Mouse (Mus musculus) hindbrain, embryonic 15.5 days (tissue): ENCODE results near the gene Atp6v1g1. TPM values are rescaled to one million over a fixed set of nuclear protein-coding genes. Genes with fewer than 3 reads are reported as not detected.

Experiments used
- ATAC-seq: fragments of 200-750 bp; cut with Nextera tagmentation; 2 replicates; pipeline ENCODE4 v1.8.0; 2017; ENCODE audit warnings: low read depth, moderate number of reproducible peaks, moderate TSS enrichment; ENCODE audit not compliant: low FRiP score
- H3K27ac ChIP-seq: fragments of 300-500 bp; sonication (generic); replicated peaks from 2 replicates; pipeline ENCODE4 v1.5.1; 2015; ENCODE audit warnings: mild to moderate bottlenecking, inconsistent platforms
- H3K27me3 ChIP-seq: fragments of 300-500 bp; sonication (generic); 2 replicates; pipeline ENCODE4 v1.6.1; 2015; ENCODE audit warnings: control low read depth, inconsistent platforms
- H3K36me3 ChIP-seq: fragments of 300-500 bp; sonication (generic); 2 replicates; pipeline ENCODE4 v1.6.1; 2015; ENCODE audit warnings: control low read depth, inconsistent platforms
- H3K4me1 ChIP-seq: fragments of 300-500 bp; sonication (generic); replicated peaks from 2 replicates; pipeline ENCODE4 v1.6.1; 2015; ENCODE audit warnings: control low read depth, inconsistent platforms
- H3K4me2 ChIP-seq: fragments of 300-500 bp; sonication (generic); 2 replicates; pipeline ENCODE4 v1.6.1; 2015; ENCODE audit warnings: moderate library complexity, mild to moderate bottlenecking, inconsistent platforms
- H3K4me3 ChIP-seq: fragments of 300-500 bp; sonication (generic); 2 replicates; pipeline ENCODE4 v1.5.1; 2015; ENCODE audit warnings: mild to moderate bottlenecking, inconsistent platforms
- H3K9ac ChIP-seq: fragments of 300-500 bp; sonication (generic); 2 replicates; pipeline ENCODE4 v1.6.1; 2015; ENCODE audit warnings: inconsistent platforms
- H3K9me3 ChIP-seq: fragments of 300-500 bp; sonication (generic); 2 replicates; pipeline ENCODE4 v1.6.1; 2016; ENCODE audit warnings: control low read depth, inconsistent platforms
- WGBS: fragments of 180-500 bp; shearing (Covaris S2); methylation state at CpG from one replicate; pipeline ENCODE4 v1.1.7; 2015; 5-methylcytosine and 5-hydroxymethylcytosine counted together
- polyA plus RNA-seq: library from polyadenylated mRNA; unstranded; fragments of >200 nt; fragmentation: Nextera tagmentation; extraction: Ambion mirVana; gene quantifications from 2 replicates; pipeline ENCODE4 v1.2.1, GENCODE M21; 2015

The Atp6v1g1 gene
- polyA plus RNA-seq, 1 experiment from 2014 or later, result 392 TPM

DNA sequence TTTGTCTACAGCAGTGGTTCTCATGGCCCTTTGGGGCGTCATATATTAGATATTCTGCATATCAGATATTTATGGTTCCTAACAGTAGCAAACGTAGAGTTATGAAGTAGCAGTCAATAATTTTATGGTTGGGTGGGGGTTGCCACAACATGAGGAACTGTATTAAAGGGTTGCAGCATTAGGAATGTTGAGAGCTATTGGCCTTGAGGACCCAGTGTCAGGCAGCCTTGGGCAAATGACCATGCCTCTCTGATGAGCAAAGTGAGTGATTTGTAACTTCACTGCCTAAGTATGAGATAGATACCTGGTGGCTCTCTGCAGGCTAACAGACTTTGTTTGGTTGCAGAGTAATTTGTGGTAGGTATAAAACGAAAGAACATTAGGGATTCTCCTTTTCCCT is 6.3 kb downstream of the Atp6v1g1 start:
- Histone ChIP-seq H3K4me1 (peaks cover 24% of the 10 kb centered on the region), H3K27me3 (no peaks in the 10 kb centered on the region), H3K4me2 (no peak overlapping the region), H3K4me3 (no peak overlapping the region), H3K36me3 (peaks cover 44% of the 10 kb centered on the region), H3K9me3 (no peaks in the 10 kb centered on the region), H3K9ac (no peak overlapping the region), H3K27ac (no peak overlapping the region)
- no peak for ATAC-seq
- 96% methylated on average over 3 of the region's 3 CpGs for WGBS

GRCm38 (mm10) chr4:63552865-63553264 is 8.3 kb downstream of the Atp6v1g1 start:
- Histone ChIP-seq H3K4me1 (peaks cover 14% of the 10 kb centered on the region), H3K9ac (no peak overlapping the region), H3K27ac (no peak overlapping the region), H3K9me3 (no peaks in the 10 kb centered on the region), H3K4me3 (no peak overlapping the region), H3K36me3 (peaks cover 44% of the 10 kb centered on the region), H3K27me3 (no peaks in the 10 kb centered on the region), H3K4me2 (no peak overlapping the region)
- ATAC-seq, result no peak
- WGBS, result 95% methylated on average over 1 of the region's 1 CpGs

- Histone ChIP-seq H3K4me2 (no peak overlapping the region), H3K4me3 (no peak overlapping the region), H3K9me3 (no peaks in the 10 kb centered on the region), H3K4me1 (peaks cover 17% of the 10 kb centered on the region), H3K9ac (no peak overlapping the region), H3K27me3 (no peaks in the 10 kb centered on the region), H3K27ac (no peak overlapping the region), H3K36me3 (peaks cover 41% of the 10 kb centered on the region)
- WGBS, result 26% methylated on average over 4 of the region's 4 CpGs
- ATAC-seq, result no peak
Measured at GRCm38 (mm10) chr4:63553789-63554576, 9.4 kb downstream of the Atp6v1g1 start.

- no peak overlapping the region for H3K9ac ChIP-seq
- WGBS, result 22% methylated on average over 3 of the region's 3 CpGs
- H3K4me3 ChIP-seq, result no peak overlapping the region
- H3K4me2 ChIP-seq, result no peak overlapping the region
- H3K36me3 ChIP-seq, result peaks cover 34% of the 10 kb centered on the region
- H3K27ac ChIP-seq, result no peak overlapping the region
- H3K4me1 ChIP-seq, result peaks cover 23% of the 10 kb centered on the region
- ATAC-seq, result no peak
- no peaks in the 10 kb centered on the region for H3K9me3 ChIP-seq
- H3K27me3 ChIP-seq, result no peaks in the 10 kb centered on the region
Measured at GRCm38 (mm10) chr4:63554616-63555015, 10.0 kb downstream of the Atp6v1g1 start.

- Histone ChIP-seq H3K9ac (no peak overlapping the region), H3K36me3 (peaks cover 33% of the 10 kb centered on the region), H3K9me3 (no peaks in the 10 kb centered on the region), H3K4me1 (peaks cover 26% of the 10 kb centered on the region), H3K27ac (no peak overlapping the region), H3K4me3 (no peak overlapping the region), H3K4me2 (no peak overlapping the region), H3K27me3 (no peaks in the 10 kb centered on the region)
- WGBS, result 91% methylated on average over 2 of the region's 2 CpGs
- ATAC-seq, result no peak
Measured at GRCm38 (mm10) chr4:63555111-63555510, 10.5 kb downstream of the Atp6v1g1 start.

GRCm38 (mm10) chr4:63556665-63557064 is 12.1 kb downstream of the Atp6v1g1 start:
- no peak for ATAC-seq
- peaks cover 21% of the 10 kb centered on the region for H3K36me3 ChIP-seq
- H3K9ac ChIP-seq, result no peak overlapping the region
- H3K27ac ChIP-seq, result no peak overlapping the region
- no peaks in the 10 kb centered on the region for H3K9me3 ChIP-seq
- 67% methylated on average over 5 of the region's 5 CpGs for WGBS
- H3K4me2 ChIP-seq, result no peak overlapping the region
- no peak overlapping the region for H3K4me3 ChIP-seq
- H3K27me3 ChIP-seq, result no peaks in the 10 kb centered on the region
- H3K4me1 ChIP-seq, result peaks cover 26% of the 10 kb centered on the region

- WGBS, result 26% methylated on average over 16 of the region's 16 CpGs
- no peak overlapping the region for H3K9ac ChIP-seq
Measured at GRCm38 (mm10) chr4:63557124-63558059, 12.8 kb downstream of the Atp6v1g1 start.

GRCm38 (mm10) chr4:63558407-63559081 is 14.0 kb downstream of the Atp6v1g1 start, which contains the start of gene Tmem268:
TSS of gene Tmem268 (plus strand) at chr4:63558781.
- Histone ChIP-seq H3K9ac (peak within 1 kb of the TSS; percentile 69), H3K27ac (peak within 1 kb of the TSS; percentile 58; the same call in 1 of the 2 replicates), H3K9me3 (no peaks in the 10 kb centered on the region), H3K36me3 (0 out of 2 replicates have a peak, but pooled peaks cover 6% of the 10 kb centered on the region), H3K4me3 (peak within 1 kb of the TSS; percentile 82), H3K4me2 (peak within 1 kb of the TSS; percentile 99), H3K27me3 (no peaks in the 10 kb centered on the region), H3K4me1 (peaks cover 26% of the 10 kb centered on the region)
- 0% methylated on average over 72 of the region's 81 CpGs for WGBS
- ATAC-seq, result peak; percentile 69

More at GRCm38 (mm10) chr4:63557124-63558059, 12.8 kb downstream of the Atp6v1g1 start:
- no peak overlapping the region for H3K4me3 ChIP-seq
- peak overlapping the region; percentile 99; the same call in 1 of the 2 replicates for H3K4me2 ChIP-seq
- no peaks in the 10 kb centered on the region for H3K27me3 ChIP-seq
- peaks cover 14% of the 10 kb centered on the region for H3K36me3 ChIP-seq
- no peak for ATAC-seq
- H3K9me3 ChIP-seq, result no peaks in the 10 kb centered on the region
- peaks cover 26% of the 10 kb centered on the region for H3K4me1 ChIP-seq
- H3K27ac ChIP-seq, result no peak overlapping the region

DNA sequence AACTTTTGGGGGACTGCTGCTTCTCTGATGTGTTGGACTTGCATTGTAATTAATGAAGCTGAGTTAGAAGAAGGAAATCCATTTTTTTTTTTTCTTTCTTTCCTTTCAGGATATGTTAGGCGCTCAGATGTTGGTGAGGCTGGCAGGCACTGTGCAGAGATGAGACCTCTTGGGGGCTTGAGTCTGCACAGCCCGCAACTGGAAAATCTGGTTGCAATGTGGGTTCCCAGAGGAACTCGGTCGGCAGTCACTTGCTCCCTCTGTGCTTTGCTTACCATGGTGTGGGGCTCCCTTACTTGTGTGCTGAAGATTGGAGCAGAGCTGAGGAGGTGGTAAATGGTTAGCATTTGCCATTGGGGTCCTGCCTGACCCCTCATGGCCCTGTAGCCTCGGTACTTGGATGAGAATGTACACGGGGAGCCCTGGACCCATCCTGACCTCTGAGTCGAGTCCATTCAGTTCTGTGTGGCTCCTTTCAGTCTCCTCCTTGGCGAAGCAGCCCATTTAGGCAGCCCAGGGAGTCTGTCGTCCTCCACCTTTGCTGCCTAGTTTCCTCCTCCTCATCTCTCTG is 14.6 kb downstream of the Atp6v1g1 start:
- ATAC-seq, result peak; percentile 21; the same call in 1 of the 2 replicates
- WGBS, result 22% methylated on average over 9 of the region's 9 CpGs
- Histone ChIP-seq H3K4me1 (peaks cover 26% of the 10 kb centered on the region), H3K9ac (peak overlapping the region; percentile 69; the same call in 1 of the 2 replicates), H3K4me2 (peak overlapping the region; percentile 99), H3K27ac (no peak overlapping the region), H3K4me3 (peak overlapping the region; percentile 82), H3K27me3 (no peaks in the 10 kb centered on the region), H3K36me3 (0 out of 2 replicates have a peak, but pooled peaks cover 5% of the 10 kb centered on the region), H3K9me3 (no peaks in the 10 kb centered on the region)

DNA sequence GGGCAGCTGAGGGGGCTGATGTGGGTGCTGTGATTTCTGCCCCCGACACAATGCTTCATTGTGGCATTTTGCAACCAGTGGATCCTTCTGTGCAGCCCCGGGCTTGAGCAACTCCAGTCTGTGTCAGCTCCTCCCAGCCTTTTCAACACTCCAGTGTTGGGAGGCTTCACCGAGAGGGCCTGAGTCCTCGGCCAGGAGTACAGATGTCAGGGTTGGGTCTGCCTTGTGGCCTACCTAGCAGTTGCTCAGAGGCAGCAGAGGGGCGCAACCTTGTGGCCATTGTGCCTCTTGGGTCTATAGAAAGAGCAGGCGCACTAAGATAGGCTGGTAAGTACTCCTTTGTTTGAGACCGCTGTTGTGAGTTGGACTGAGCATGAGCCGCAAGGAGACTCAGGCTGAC is 15.5 kb downstream of the Atp6v1g1 start:
- no peak for ATAC-seq
- Histone ChIP-seq H3K4me1 (peaks cover 26% of the 10 kb centered on the region), H3K4me3 (no peak overlapping the region), H3K9ac (no peak overlapping the region), H3K36me3 (0 out of 2 replicates have a peak, but pooled peaks cover 1% of the 10 kb centered on the region), H3K27ac (no peak overlapping the region), H3K9me3 (no peaks in the 10 kb centered on the region), H3K4me2 (no peak overlapping the region), H3K27me3 (no peaks in the 10 kb centered on the region)
- 58% methylated on average over 8 of the region's 8 CpGs for WGBS
